Mouse (Mus musculus) spleen, postnatal 36 days (tissue): ENCODE data around the gene Fpr-rs7.

Experiments used
- DNase-seq, 2 experiments: peaks; one replicate each; pipeline ENCODE4 v3.0.0; 2022; ENCODE audit warnings: low spot score in 2 of 2, mixed read lengths in 1 of 2

Fpr-rs7 gene

GRCm38 (mm10) chr17:20114126-20114525, at the start of gene Fpr-rs7:
Gene Fpr-rs7, minus strand, starts transcription at chr17:20114226.
- DNase-seq = no peak

GRCm38 (mm10) chr17:20074090-20074489, 39.9 kb downstream of the Fpr-rs7 start:
- DNase-seq = no peak

- no peak for DNase-seq
These were observed 42.2 kb downstream of the Fpr-rs7 start for GRCm38 (mm10) chr17:20071656-20072396.
